Mouse (Mus musculus) right cerebral cortex, adult 2 months (tissue): ENCODE measurements around the gene Gm4181.
"Not testable (repeated sequence)": the region's sequence is repeated elsewhere in the genome, so short reads cannot be mapped to it uniquely, and the experiment has no call there.

Source experiments
- DNase-seq, 2 experiments: peaks; one replicate each; pipeline ENCODE4 v3.0.0; 2021 to 2022; ENCODE audit warnings: low spot score in 2 of 2

Gm4181 gene

DNA sequence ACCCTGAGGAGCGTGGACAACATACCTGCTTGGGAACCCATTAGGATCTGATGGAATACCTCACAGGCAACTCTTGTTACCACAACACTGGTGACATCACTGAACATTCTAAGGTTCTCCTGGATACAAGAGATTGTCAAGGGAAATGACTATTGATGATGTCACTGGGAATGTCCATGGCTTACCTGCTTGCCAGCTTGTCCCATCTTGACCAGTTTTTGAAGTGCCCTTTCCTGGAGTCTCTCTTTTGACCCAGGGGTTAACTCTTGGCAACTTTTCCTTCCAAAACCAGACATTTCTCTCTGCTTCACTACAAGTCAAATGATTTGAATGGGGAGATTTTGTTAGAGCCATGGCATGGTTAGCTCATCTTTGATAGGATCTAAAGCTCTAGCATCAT lies at the start of gene Gm4181:
TSS of gene Gm4181 (minus strand) at position 101 of the 400 bp plus-strand sequence.
- DNase-seq: not testable (repeated sequence)

DNA sequence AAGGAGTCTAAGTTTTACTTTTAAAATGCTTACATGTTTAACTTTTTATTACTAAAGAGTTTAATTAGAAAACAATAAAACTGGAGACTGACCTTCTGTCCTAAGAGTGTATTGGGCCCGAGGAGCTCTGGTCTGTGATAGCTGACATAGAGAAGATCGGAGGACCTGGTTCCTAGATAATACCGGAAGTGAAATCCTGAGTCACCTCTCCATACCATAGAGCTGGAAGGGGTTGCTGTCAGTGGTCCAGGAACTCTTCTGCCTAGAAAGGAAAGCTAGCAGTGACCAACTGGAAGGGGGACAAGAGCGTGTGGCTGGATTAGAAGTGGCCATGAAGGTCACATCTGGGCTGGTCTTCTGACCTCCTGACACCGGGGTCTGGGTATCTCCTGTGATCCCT lies 41.8 kb upstream of the Gm4181 start:
- DNase-seq: no peak

DNA sequence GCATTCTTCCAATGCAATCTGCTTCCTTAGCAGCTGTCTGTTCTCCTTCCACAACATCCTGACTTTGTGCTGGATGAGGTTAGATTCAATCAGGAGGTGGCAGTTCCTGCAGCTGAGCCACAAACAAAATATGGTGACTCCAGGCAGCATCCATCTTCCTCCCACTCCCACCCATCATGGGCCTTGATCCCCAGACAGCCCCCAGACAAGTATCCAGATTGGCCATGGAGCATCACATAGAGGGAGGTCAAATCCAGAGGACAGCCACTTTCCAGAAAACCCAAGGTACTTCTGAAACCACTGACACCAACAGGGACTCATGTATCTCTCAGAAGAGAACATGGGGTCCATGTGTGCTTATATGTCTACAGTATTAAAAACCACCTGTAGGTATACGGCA lies 3.0 kb downstream of the Gm4181 start:
- peak; percentile 6 to 9 for DNase-seq

DNA sequence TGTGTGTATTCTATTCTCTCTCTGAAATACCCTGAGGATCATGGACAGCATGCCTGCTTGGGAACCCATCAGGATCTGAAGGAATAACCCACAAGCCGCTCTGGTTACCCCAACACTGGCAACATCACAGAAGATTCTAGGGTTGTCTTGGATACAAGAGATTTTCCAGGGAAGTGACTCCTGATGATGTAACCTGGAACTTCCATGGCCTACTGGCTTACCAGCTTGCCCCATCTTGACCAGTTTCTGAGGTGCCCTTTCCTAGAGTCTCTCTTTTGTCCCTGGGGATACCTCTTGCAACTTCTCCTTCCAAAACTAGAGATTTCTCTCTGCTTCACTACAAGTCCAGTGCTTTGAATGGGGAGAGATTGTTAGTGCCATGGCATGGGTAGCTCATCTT lies 24.3 kb downstream of the Gm4181 start, which contains the start of gene Gm17078:
TSS of gene Gm17078 (minus strand) at position 101 of the 400 bp plus-strand sequence.
- DNase-seq: no peak

DNA sequence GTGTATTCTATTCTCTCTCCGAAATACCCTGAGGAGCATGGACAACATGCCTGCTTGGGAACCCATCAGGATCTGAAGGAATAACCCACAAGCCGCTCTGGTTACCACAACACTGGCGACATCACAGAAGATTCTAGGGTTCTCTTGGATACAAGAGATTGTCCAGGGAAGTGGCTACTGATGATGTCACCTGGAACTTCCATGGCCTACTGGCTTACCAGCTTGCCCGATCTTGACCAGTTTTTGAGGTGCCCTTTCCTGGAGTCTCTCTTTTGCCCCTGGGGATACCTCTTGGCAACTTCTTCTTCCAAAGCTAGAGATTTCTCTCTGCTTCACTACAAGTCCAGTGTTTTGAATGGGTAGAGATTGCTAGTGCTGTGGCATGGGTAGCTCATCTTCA lies 43.4 kb downstream of the Gm4181 start, which contains the start of gene Gm17174:
TSS of gene Gm17174 (minus strand) at position 101 of the 400 bp plus-strand sequence.
- not testable (repeated sequence) for DNase-seq
